Mouse (Mus musculus) retina, embryonic 14.5 days (tissue): ENCODE results near the gene Fgf2.

Experiments
- DNase-seq: peaks from one replicate; pipeline ENCODE4 v3.0.0-alpha.2; 2015; ENCODE audit warnings: low spot score

The Fgf2 gene

GRCm38 (mm10) chr3:37348221-37349165, at the start of gene Fgf2:
Gene Fgf2, plus strand, starts transcription at chr3:37348346.
- peak; percentile 45 for DNase-seq

DNA sequence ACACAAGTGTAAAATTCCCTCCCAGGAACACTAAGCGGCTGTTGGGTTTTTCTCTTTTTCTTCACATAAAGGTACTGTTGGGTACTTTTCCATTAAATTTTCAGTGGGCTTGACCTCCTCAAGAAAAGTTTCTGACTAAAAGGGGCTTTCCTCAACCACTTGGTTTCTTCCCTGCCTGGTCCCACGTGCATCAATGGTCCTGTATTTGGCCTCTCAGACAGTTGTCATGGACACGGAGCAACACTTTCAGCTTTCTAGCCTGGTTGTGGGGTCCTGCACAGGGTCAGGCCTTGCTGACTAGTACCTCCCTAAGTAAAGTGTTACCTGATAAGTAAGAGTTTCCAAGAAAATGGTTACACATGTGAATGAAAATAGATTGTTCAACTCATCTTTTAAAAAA, 48.7 kb upstream of the Fgf2 start:
- DNase-seq = no peak

GRCm38 (mm10) chr3:37302685-37303084, 45.5 kb upstream of the Fgf2 start:
- peak; percentile 67 for DNase-seq

DNA sequence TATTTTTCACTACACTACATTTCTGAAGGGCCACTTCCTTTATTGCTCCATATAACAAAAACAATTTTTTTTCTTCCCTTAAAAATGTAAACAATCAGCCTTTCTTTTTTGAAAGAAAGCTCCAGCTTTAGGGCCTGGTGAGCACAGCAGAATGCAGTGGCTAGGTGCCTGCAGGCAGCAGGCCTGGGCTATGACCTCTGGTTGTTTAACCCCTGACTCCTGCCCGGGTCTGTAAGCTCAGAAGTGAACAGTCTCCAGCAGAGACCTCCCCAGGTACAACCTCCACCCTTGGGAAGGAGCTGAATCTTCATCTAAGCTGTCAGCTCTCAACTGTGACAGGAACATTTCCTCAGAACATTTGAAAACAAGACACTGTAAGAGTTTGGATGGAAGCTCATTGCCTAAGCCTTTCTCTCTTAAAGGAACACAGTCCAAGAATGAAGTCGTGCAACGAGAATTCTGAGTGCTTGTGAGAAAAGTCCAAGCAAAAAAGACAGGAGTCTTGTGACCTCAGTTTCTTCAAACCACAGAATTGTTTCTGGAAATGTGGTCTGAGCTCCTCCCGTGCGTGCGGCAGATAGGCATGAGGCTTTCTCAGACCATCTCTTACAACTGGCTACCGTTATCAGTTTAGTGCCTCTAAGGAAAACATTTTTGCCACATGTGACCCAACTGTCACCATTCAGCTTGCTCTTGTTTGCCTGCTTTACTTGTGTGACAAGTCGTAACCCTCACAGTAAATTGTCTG, 44.6 kb upstream of the Fgf2 start:
- DNase-seq = no peak

DNA sequence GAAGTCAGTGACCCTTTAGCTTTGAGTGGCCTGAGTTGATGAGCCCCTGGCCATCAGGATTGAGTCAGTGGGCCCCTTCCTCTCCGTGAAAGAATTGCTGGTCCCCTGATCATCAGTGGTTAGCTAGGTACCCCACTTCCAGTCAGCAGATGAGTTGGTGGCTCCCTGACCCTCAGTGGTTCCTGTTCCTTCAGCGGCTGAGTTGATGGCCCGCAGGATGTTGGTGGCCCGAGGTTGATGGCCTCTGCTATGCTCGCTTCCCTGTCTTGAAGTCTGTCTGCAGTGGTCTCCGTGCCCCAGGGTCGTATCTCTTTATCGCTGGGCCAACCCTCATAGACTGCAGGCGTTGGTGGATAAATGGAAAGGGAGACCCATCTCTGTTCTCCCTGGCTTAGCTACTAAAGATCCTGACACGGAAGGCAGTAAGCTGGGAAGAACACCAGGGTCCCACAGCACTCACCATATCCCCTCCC, 36.2 kb upstream of the Fgf2 start:
- no peak for DNase-seq

DNA sequence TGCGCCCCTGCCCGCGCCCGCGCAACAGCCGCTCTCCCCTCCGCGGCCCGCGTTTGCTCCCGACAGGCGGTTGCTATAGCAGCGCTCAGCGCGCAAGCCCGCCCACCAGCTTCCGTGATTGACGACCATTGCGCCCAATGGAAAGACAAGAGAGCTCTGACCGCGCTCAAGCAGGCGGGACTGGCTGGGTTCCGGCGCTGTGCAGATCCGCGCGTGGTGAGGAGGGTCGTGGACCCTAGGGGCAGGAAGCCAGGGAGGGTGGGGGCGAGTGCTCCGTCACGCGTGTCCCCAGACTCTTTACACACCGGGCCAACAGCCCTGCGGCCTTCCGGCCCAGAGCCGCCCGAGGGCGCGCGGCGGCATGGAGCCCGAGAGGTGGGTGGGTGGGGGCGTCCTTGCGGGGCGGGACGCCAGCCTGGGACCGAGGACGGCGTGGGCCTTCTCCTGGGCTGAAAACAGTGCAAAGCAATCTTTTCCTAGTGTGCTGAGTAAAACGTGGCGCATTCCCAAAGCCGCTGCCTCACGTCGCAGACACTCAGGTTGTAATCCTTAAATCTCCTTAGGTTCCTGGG, 35.7 kb upstream of the Fgf2 start, which contains the start of the genes Bbs12 and Cetn4:
Gene Bbs12, plus strand, starts transcription at position 185 of the 572 bp plus-strand sequence.
Gene Cetn4, minus strand, starts transcription at position 339 of the 572 bp plus-strand sequence.
- peak; percentile 98 for DNase-seq

GRCm38 (mm10) chr3:37313371-37313770, 34.8 kb upstream of the Fgf2 start:
- peak; percentile 13 for DNase-seq

GRCm38 (mm10) chr3:37316233-37316632, 31.9 kb upstream of the Fgf2 start:
- DNase-seq = no peak

- peak; percentile 50 for DNase-seq
These were observed 23.8 kb upstream of the Fgf2 start for GRCm38 (mm10) chr3:37324310-37324709.

GRCm38 (mm10) chr3:37325317-37326112, 22.6 kb upstream of the Fgf2 start:
- DNase-seq = no peak

DNA sequence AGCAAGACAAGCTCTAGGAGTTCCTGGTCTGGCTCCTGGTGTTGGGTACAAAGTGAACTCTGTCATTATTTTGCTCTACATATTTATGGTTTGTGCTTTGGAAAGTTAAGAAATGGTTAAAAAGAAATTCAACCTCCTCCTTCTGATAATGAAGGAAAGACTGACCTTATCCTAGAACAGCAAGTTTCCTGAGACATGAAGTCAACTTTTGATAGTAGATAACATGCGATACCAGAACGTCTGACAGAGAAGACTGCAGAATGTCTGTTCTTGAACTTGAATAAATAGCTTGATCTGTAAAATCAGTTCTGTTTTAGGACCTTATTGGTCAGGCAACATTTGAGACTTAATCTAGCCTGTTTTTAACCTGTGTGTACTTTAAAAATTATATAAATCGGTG, 21.5 kb upstream of the Fgf2 start:
- no peak for DNase-seq

DNA sequence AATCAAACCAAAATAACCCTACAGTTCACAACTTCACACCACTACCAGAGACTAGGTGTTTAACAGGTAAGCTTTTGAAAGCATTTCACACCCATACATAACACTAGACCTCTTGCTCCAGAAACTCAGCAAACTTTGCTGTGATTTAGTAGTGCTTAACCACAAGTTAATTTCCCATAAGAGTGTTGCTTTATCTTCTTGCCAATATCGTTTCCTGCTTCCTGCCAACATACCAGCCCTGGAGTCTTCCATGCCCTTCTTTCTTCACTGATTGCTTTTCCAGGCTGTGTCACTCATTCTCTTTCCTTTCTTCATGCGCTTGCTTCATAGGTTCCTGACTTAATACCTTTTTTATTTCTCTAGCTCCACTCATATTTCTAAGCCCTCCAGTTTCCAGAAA, 19.7 kb upstream of the Fgf2 start:
- DNase-seq = no peak

GRCm38 (mm10) chr3:37329963-37330362, 18.2 kb upstream of the Fgf2 start:
- no peak for DNase-seq

GRCm38 (mm10) chr3:37331999-37332449, 16.1 kb upstream of the Fgf2 start:
- DNase-seq = no peak

- DNase-seq = no peak
These were observed 14.1 kb upstream of the Fgf2 start for GRCm38 (mm10) chr3:37334053-37334452.

DNA sequence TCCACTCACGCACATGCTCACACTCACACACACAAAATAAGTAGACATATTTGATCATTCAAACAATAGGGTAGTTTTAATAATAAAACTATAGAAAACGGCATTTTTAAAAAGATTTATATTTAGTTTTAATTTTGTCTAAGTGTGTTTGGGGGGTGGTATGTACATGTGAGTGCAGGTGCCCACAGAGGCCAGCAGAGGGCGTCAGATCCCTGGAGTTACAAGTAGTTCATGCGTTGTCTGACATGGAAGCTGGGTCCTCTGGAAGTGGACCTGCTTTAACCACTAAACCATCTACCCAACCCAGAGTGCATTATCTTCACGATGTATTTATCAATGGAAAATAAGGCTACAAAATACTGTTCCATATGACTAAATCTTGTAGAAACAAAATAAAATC, 7.0 kb upstream of the Fgf2 start:
- peak; percentile 10 for DNase-seq

DNA sequence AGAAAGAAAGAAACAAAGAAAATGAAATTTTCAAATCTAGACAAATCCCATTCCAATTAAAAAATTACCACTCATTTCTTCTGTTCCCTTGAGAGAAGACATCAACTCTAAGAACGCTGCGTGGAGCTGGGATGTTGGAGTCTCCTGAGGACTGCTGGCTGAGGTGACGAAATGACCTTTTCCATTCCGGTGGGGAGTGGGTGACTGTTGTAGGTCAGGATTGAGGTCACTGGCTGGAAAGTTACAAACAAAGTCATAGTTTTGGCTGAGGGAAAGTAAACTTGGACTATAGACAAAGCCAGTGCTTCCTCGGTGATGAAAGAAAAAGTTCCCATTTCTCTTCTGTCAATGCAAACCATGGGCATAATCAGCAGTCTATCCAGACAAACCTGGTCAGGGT, 5.3 kb upstream of the Fgf2 start:
- DNase-seq = no peak

- DNase-seq = no peak
These were observed 475 bp upstream of the Fgf2 start for GRCm38 (mm10) chr3:37347671-37348070.

GRCm38 (mm10) chr3:37349166-37349548, 1.0 kb downstream of the Fgf2 start:
- DNase-seq = no peak

DNA sequence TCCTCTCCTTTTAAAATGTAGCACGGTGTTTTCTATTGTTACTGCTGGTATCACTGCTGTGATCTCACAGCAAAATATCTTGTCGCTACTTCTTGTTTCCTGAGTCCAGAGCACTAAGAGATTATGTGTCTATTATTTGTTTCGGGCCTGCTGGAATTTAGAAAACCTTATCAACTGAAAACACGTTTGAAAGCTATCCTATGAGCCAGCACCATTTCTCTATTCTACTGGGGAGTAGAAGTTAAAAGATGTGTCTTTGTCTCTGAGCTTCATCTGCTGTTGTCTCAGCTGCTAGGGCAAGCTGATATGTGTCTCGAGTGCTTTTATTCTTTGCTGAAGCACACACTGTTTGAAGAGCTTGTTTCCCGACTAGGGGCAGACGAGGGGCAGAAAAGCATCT, 2.2 kb downstream of the Fgf2 start:
- DNase-seq = no peak

DNA sequence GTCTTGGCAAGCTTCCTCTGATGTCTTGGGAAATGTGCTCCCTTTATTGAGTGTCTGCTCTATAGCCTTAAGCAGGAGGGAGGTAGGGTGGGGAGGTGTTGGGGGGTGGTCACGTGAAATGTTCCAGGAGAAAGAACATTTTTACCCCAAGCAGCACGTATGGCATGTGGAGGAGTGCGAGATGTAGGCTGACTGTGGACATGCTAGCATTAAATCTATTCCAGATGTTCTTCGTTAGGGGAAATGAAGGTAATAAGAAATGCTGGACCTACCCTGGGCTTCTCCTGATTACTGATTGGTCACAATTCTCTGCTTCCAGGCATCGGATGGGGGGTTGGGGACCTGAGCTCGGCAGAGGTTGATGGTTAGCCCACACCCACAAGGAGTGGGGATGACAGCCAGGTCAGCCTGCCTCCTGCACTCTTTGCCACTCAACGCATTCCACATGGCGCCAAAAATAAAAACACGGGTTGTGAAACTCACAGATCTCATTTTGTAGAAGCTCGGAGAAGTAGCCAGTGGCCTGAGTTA, 5.9 kb downstream of the Fgf2 start:
- DNase-seq = no peak
